Mouse (Mus musculus) midbrain, embryonic 15.5 days (tissue): ENCODE results near the gene Ugt1a2. TPM values are rescaled to one million over a fixed set of nuclear protein-coding genes. Genes with fewer than 3 reads are reported as not detected.

Experiments used
- ATAC-seq: fragments of 200-750 bp; cut with Nextera tagmentation; replicated peaks from 2 replicates; pipeline ENCODE4 v1.8.0; 2017; ENCODE audit warnings: moderate TSS enrichment
- H3K27ac ChIP-seq: fragments of 300-500 bp; sonication (generic); 2 replicates; pipeline ENCODE4 v1.5.1; 2015; ENCODE audit warnings: mild to moderate bottlenecking, inconsistent platforms
- H3K27me3 ChIP-seq: fragments of 300-500 bp; sonication (generic); replicated peaks from 2 replicates; pipeline ENCODE4 v1.6.1; 2015; ENCODE audit warnings: inconsistent platforms
- H3K36me3 ChIP-seq: fragments of 300-500 bp; sonication (generic); replicated peaks from 2 replicates; pipeline ENCODE4 v1.6.1; 2015; ENCODE audit warnings: inconsistent platforms
- H3K4me1 ChIP-seq: fragments of 300-500 bp; sonication (generic); 2 replicates; pipeline ENCODE4 v1.6.1; 2015; ENCODE audit warnings: inconsistent platforms
- H3K4me2 ChIP-seq: fragments of 300-500 bp; sonication (generic); 2 replicates; pipeline ENCODE4 v1.6.1; 2015; ENCODE audit warnings: inconsistent platforms, mild to moderate bottlenecking, moderate library complexity
- H3K4me3 ChIP-seq: fragments of 300-500 bp; sonication (generic); 2 replicates; pipeline ENCODE4 v1.5.1; 2015; ENCODE audit warnings: mild to moderate bottlenecking, inconsistent platforms
- H3K9ac ChIP-seq: fragments of 300-500 bp; sonication (generic); 2 replicates; pipeline ENCODE4 v1.6.1; 2015; ENCODE audit warnings: mild to moderate bottlenecking, inconsistent platforms
- H3K9me3 ChIP-seq: fragments of 300-500 bp; sonication (generic); 2 replicates; pipeline ENCODE4 v1.6.1; 2016; ENCODE audit warnings: inconsistent platforms
- WGBS: fragments of 180-500 bp; shearing (Covaris S2); methylation state at CpG from one replicate; pipeline ENCODE4 v1.1.7; 2015; ENCODE audit warnings: mixed read lengths; 5-methylcytosine and 5-hydroxymethylcytosine counted together
- polyA plus RNA-seq: library from polyadenylated mRNA; unstranded; fragments of >200 nt; fragmentation: Nextera tagmentation; extraction: Ambion mirVana; gene quantifications from 2 replicates; pipeline ENCODE4 v1.2.1, GENCODE M21; 2015

The Ugt1a2 gene
- polyA plus RNA-seq, 1 experiment from 2014 or later, result not detected

GRCm38 (mm10) chr1:88240072-88240471 lies 39.7 kb downstream of the Ugt1a2 start:
- Histone ChIP-seq H3K4me3 (no peak overlapping the region), H3K4me1 (no peaks in the 10 kb centered on the region), H3K27me3 (no peaks in the 10 kb centered on the region), H3K27ac (no peak overlapping the region), H3K4me2 (no peak overlapping the region), H3K9me3 (peaks cover 91% of the 10 kb centered on the region), H3K9ac (no peak overlapping the region), H3K36me3 (no peaks in the 10 kb centered on the region)
- 76% methylated on average over 5 of the region's 5 CpGs for WGBS
- no peak for ATAC-seq

DNA sequence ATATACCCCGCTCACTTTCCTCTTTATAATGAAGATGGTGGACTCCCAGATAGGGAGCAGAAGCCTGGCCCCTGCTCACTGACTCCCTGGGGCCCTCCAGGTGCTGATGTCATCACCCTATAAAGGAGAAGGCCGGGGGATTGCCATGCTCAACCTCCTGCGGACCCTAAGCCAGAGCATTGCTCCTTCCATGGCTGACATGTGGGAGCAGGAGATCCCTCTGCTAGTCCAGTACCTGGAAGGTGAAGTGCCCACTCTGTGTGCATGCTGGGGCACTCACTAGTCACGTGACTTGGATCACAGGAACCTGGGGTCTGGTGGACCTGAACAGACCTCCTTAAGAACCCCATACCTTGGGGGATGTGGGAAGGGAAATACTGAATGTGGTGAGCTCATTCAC lies 40.2 kb downstream of the Ugt1a2 start:
- 71% methylated on average over 4 of the region's 4 CpGs for WGBS
- H3K4me2 ChIP-seq, result no peak overlapping the region

DNA sequence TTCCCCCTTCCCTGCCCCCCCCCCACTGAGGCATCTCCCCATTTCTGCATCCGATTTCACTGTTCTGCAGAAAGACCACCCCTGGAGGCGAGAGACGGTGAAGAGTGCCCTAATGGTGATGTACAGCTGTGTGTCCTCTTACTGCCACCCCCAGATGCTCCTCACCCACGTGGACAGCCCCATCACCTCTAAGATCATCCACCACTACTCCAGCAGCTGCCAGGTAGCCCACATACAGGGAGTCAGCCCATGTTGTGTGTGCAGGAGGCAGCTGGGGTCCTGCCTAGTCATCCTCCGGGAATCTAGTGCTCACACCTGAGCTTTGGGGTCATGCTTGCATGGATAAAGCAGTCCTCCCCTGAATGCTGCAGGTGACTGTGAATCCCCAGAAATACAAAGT lies 43.5 kb downstream of the Ugt1a2 start:
- 65% methylated on average over 5 of the region's 5 CpGs for whole genome bisulfite sequencing
- no peak overlapping the region for H3K27ac ChIP-seq
- peaks cover 89% of the 10 kb centered on the region for H3K9me3 ChIP-seq
- no peak overlapping the region for H3K9ac ChIP-seq
- H3K4me2 ChIP-seq, result no peak overlapping the region
- H3K4me3 ChIP-seq, result no peak overlapping the region
- no peaks in the 10 kb centered on the region for H3K27me3 ChIP-seq
- no peak for ATAC-seq
- H3K4me1 ChIP-seq, result no peaks in the 10 kb centered on the region
- H3K36me3 ChIP-seq, result no peaks in the 10 kb centered on the region

More for the DNA sequence above, 40.2 kb downstream of the Ugt1a2 start:
- Histone ChIP-seq H3K4me3 (no peak overlapping the region), H3K9ac (no peak overlapping the region), H3K4me1 (no peaks in the 10 kb centered on the region), H3K9me3 (peaks cover 91% of the 10 kb centered on the region), H3K36me3 (no peaks in the 10 kb centered on the region), H3K27me3 (no peaks in the 10 kb centered on the region), H3K27ac (no peak overlapping the region)
- peak; percentile 4; the same call in 1 of the 2 replicates for ATAC-seq

- Histone ChIP-seq H3K27ac (no peak overlapping the region), H3K9ac (no peak overlapping the region), H3K36me3 (no peaks in the 10 kb centered on the region), H3K27me3 (no peaks in the 10 kb centered on the region), H3K4me3 (no peak overlapping the region), H3K9me3 (peaks cover 86% of the 10 kb centered on the region), H3K4me1 (no peaks in the 10 kb centered on the region), H3K4me2 (no peak overlapping the region)
- no peak for ATAC-seq
- 78% methylated on average over 6 of the region's 6 CpGs for WGBS
These were observed 45.5 kb downstream of the Ugt1a2 start for GRCm38 (mm10) chr1:88245881-88246280.

DNA sequence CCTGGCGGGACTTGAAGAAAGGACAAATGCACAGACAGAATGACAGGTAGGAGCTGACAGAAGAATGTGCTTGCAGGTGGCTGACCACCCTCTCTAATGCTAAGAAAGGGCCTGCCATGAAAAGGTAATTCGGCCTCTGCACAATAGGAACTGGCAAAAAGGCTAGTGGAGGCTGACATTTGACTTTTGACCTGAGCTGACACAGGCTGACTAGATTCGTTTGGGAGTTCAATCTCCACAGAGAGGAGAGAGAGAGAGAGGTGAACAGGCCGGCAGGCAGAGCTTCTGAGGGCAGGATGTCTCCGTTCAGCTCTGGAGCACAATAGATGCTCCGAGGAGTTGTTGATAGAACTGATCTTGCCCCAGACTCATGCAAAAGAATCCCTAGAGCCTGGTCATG lies 46.0 kb downstream of the Ugt1a2 start:
- Histone ChIP-seq H3K9ac (no peak overlapping the region), H3K4me2 (no peak overlapping the region), H3K9me3 (peaks cover 82% of the 10 kb centered on the region), H3K4me3 (no peak overlapping the region), H3K27ac (no peak overlapping the region), H3K4me1 (no peaks in the 10 kb centered on the region), H3K36me3 (no peaks in the 10 kb centered on the region), H3K27me3 (no peaks in the 10 kb centered on the region)
- 47% methylated on average over 6 of the region's 6 CpGs for WGBS
- ATAC-seq, result no peak

DNA sequence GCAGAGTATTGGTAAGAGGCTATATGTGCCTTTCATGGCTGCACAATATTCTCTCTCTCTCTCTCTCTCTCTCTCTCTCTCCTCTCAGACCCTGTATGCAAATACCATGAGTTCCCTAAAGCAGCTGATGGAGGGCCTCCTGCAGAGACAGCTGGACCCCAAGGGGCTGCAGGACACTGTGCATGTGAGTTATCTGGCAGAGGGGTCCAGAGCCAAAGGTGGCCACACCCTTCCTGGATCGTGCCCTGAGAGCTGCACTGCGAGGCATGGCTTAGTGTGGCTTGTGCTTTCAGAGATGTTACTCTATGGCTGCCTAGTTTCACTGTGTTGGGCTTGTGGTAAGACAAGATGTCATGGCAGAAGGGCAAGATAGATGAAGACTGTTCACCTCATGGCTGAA lies 47.3 kb downstream of the Ugt1a2 start:
- no peaks in the 10 kb centered on the region for H3K4me1 ChIP-seq
- H3K4me2 ChIP-seq, result no peak overlapping the region
- no peak overlapping the region for H3K9ac ChIP-seq
- peaks cover 78% of the 10 kb centered on the region for H3K9me3 ChIP-seq
- no peak overlapping the region for H3K27ac ChIP-seq
- no peak for ATAC-seq
- no peaks in the 10 kb centered on the region for H3K36me3 ChIP-seq
- WGBS, result 54% methylated on average over 2 of the region's 2 CpGs
- no peaks in the 10 kb centered on the region for H3K27me3 ChIP-seq
- no peak overlapping the region for H3K4me3 ChIP-seq

DNA sequence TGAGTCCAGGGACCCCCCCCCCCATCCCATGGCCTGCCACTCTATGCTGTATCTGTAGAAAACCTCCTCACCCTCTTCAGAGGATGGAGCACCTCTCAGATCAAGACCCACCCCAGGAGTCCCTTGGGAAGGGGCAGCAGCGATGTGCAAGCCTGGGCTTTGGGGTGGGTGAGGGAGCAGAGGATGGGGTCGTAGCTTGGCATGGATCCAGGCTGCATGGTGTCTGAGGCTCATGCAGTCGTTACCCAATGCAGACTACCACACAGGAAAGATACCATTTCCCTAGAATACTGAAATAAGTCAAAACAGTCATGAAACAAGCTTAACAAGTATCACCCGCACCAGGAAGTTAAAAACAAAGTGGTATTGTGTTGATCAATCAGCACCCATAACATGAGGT lies 48.3 kb downstream of the Ugt1a2 start:
- no peak for ATAC-seq
- no peaks in the 10 kb centered on the region for H3K36me3 ChIP-seq
- no peak overlapping the region for H3K4me2 ChIP-seq
- WGBS, result 75% methylated on average over 4 of the region's 4 CpGs
- no peak overlapping the region for H3K27ac ChIP-seq
- no peaks in the 10 kb centered on the region for H3K27me3 ChIP-seq
- H3K9ac ChIP-seq, result no peak overlapping the region
- H3K4me3 ChIP-seq, result no peak overlapping the region
- no peaks in the 10 kb centered on the region for H3K4me1 ChIP-seq
- peaks cover 74% of the 10 kb centered on the region for H3K9me3 ChIP-seq

DNA sequence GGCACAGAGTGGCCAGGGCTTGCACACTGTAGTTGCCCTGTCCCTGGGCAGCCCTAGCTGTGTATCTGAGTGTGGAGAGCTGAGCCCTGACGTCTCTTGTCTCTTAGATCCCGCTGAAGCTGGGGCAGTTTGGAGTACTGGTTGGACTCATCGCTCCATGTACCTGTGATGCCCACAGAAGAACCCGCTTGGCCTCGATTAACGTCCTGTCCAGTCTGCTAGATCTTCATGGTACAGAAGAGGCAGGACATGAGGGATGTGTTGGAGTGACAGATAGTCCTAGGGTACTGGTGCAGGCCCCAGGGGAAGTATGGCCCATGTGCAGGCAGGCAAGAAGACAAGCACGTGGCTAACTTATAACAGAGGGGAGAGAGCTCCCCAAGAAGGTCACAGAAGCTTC lies 49.2 kb downstream of the Ugt1a2 start:
- no peak overlapping the region for H3K27ac ChIP-seq
- no peak overlapping the region for H3K9ac ChIP-seq
- no peak overlapping the region for H3K4me2 ChIP-seq
- no peak for ATAC-seq
- H3K4me3 ChIP-seq, result no peak overlapping the region
- H3K9me3 ChIP-seq, result peaks cover 65% of the 10 kb centered on the region
- WGBS, result 78% methylated on average over 7 of the region's 7 CpGs
- H3K36me3 ChIP-seq, result no peaks in the 10 kb centered on the region
- no peaks in the 10 kb centered on the region for H3K4me1 ChIP-seq
- no peaks in the 10 kb centered on the region for H3K27me3 ChIP-seq

GRCm38 (mm10) chr1:88250023-88250422 lies 49.6 kb downstream of the Ugt1a2 start:
- 83% methylated on average over 5 of the region's 5 CpGs for WGBS
- Histone ChIP-seq H3K36me3 (no peaks in the 10 kb centered on the region), H3K4me1 (no peaks in the 10 kb centered on the region), H3K9ac (no peak overlapping the region), H3K4me3 (no peak overlapping the region), H3K27ac (no peak overlapping the region), H3K9me3 (peaks cover 65% of the 10 kb centered on the region), H3K4me2 (no peak overlapping the region), H3K27me3 (no peaks in the 10 kb centered on the region)
- ATAC-seq, result no peak

- Histone ChIP-seq H3K4me2 (no peak overlapping the region), H3K4me1 (no peaks in the 10 kb centered on the region), H3K9ac (no peak overlapping the region), H3K9me3 (peaks cover 52% of the 10 kb centered on the region), H3K36me3 (no peaks in the 10 kb centered on the region), H3K4me3 (no peak overlapping the region), H3K27ac (no peak overlapping the region), H3K27me3 (no peaks in the 10 kb centered on the region)
- WGBS, result 75% methylated on average over 8 of the region's 8 CpGs
- ATAC-seq, result no peak
These were observed 52.7 kb downstream of the Ugt1a2 start for GRCm38 (mm10) chr1:88253106-88253505.

GRCm38 (mm10) chr1:88253540-88253939 lies 53.1 kb downstream of the Ugt1a2 start:
- Histone ChIP-seq H3K4me2 (no peak overlapping the region), H3K9ac (no peak overlapping the region), H3K4me3 (no peak overlapping the region), H3K36me3 (no peaks in the 10 kb centered on the region), H3K9me3 (peaks cover 47% of the 10 kb centered on the region), H3K4me1 (no peaks in the 10 kb centered on the region), H3K27me3 (no peaks in the 10 kb centered on the region), H3K27ac (no peak overlapping the region)
- ATAC-seq, result no peak
- WGBS, result 72% methylated on average over 6 of the region's 6 CpGs

DNA sequence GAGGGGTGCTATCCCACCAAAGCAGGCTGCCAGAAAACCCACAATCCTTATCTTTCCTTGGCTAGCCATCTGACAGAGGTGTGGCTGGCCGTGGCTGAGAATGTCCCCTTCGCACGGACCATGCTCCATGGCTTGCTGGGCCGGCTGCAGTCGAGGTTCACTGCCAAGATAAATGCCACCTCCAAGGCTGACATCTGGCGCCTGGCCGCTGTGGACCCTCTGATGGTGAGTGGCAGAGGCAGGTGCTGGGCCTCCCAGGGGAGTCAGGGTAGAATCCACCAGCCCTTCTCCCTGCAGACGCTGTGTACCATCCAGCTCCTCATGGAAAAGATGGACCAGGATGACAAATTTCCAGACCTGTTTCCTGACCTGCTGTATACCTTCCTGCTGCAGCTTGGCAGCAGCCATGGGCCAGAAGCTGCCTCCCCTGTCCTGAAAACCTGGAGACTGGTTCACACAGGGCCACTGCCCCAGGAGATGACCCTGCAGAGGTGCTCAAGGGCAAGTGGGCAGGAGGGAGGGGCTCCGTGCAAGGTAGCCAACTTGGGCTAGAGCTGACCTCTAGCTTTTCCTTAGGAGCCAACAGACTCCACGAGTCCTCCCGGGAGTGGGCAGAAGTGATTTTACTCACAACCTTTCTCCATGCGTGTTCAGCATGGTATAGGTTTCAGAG lies 54.5 kb downstream of the Ugt1a2 start:
- WGBS, result 88% methylated on average over 12 of the region's 12 CpGs
- Histone ChIP-seq H3K27ac (no peak overlapping the region), H3K4me1 (no peaks in the 10 kb centered on the region), H3K36me3 (no peaks in the 10 kb centered on the region), H3K4me2 (no peak overlapping the region), H3K9me3 (peaks cover 37% of the 10 kb centered on the region), H3K27me3 (no peaks in the 10 kb centered on the region), H3K4me3 (no peak overlapping the region), H3K9ac (no peak overlapping the region)
- no peak for ATAC-seq

DNA sequence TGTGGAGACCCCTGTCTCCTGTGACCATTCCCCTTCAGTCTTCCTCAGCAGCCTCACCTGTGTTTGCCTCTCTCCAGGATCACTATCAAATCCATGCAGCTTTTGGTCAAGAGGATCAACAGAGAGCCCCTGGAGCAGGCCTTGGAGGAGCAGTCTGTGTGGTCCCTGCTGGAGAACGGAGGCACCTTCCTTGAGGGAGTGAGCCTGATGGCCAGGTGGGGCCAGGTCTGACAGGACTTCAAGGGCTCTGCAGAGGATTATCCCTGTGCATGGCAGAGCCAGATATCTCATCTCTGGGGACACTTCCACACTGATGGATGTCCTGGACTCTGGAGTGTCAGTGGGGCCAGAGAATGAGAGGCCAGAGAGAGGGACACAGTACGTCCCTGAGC lies 55.1 kb downstream of the Ugt1a2 start:
- 66% methylated on average over 2 of the region's 2 CpGs for WGBS
- Histone ChIP-seq H3K27me3 (no peaks in the 10 kb centered on the region), H3K4me2 (no peak overlapping the region), H3K27ac (no peak overlapping the region), H3K36me3 (no peaks in the 10 kb centered on the region), H3K4me1 (no peaks in the 10 kb centered on the region), H3K4me3 (no peak overlapping the region), H3K9me3 (peaks cover 32% of the 10 kb centered on the region), H3K9ac (no peak overlapping the region)
- ATAC-seq, result no peak
